Mouse (Mus musculus): ENCODE measurements around the gene Pfn3.

GRCm38 (mm10) chr13:55449205-55449604 lies 34.2 kb upstream of the Pfn3 start:
- TF ChIP-seq POLR2A (IDR thresholded peaks at IDR 0.05; ENCODE audit: low read depth, low read length) (no peak), CTCF (IDR thresholded peaks at IDR 0.05; ENCODE audit: extremely low read depth, insufficient read length, insufficient replicate concordance, low read depth, low read length) (no peak)

All from small intestine, adult 2 months (tissue).